Mouse (Mus musculus) myocyte (in vitro differentiated cells): ENCODE measurements around the gene Adipor1.

Experiments used
- CEBPB ChIP-seq: IDR thresholded peaks from 2 replicates; pipeline ENCODE4 v1.6.1; 2011; ENCODE audit warnings: mild to moderate bottlenecking, moderate library complexity; ENCODE audit not compliant: poor library complexity, insufficient read depth, severe bottlenecking
- E2F4 ChIP-seq: IDR thresholded peaks from one replicate; pipeline ENCODE4 v1.6.1; 2011; ENCODE audit warnings: mild to moderate bottlenecking, control low read depth, moderate library complexity; ENCODE audit not compliant: insufficient read depth
- MAX ChIP-seq: IDR thresholded peaks from one replicate; pipeline ENCODE4 v1.6.1; 2011; ENCODE audit warnings: low read depth, mild to moderate bottlenecking, control low read depth
- MYOD1 ChIP-seq, 3 experiments: IDR thresholded peaks; one replicate each; pipeline ENCODE4 v1.6.1; 2011; ENCODE audit warnings: control low read depth in 2 of 3, low read depth in 2 of 3, mild to moderate bottlenecking in 2 of 3, moderate library complexity in 1 of 3; ENCODE audit not compliant: insufficient read length in 2 of 3, control insufficient read depth in 1 of 3
- MYOG ChIP-seq, 3 experiments: IDR thresholded peaks; one replicate each; pipeline ENCODE4 v1.6.1; 2011; ENCODE audit warnings: control low read depth in 2 of 3, low read depth in 2 of 3, mild to moderate bottlenecking in 2 of 3; ENCODE audit not compliant: insufficient read length in 2 of 3, control insufficient read depth in 1 of 3, insufficient read depth in 1 of 3
- POLR2A ChIP-seq: IDR thresholded peaks from one replicate; pipeline ENCODE4 v1.6.1; 2011; ENCODE audit warnings: low read depth, mild to moderate bottlenecking, control low read depth, moderate library complexity; ENCODE audit not compliant: insufficient read length
- POLR2AphosphoS2 ChIP-seq: IDR thresholded peaks from one replicate; pipeline ENCODE4 v1.6.1; 2011; ENCODE audit warnings: low read depth, control low read depth; ENCODE audit not compliant: insufficient read length
- TCF12 ChIP-seq: IDR thresholded peaks from one replicate; pipeline ENCODE4 v1.6.1; 2011; ENCODE audit warnings: mild to moderate bottlenecking, control low read depth; ENCODE audit not compliant: poor library complexity, insufficient read depth, severe bottlenecking
- TCF3 ChIP-seq: IDR thresholded peaks from one replicate; pipeline ENCODE4 v1.6.1; 2011; ENCODE audit warnings: low read depth, control low read depth; ENCODE audit not compliant: insufficient read length
- USF1 ChIP-seq: IDR thresholded peaks from one replicate; pipeline ENCODE4 v1.6.1; 2011; ENCODE audit warnings: low read depth, mild to moderate bottlenecking, control low read depth, moderate library complexity

- TF ChIP-seq MYOG (IDR thresholded peaks at IDR 0.05; ENCODE audit: control insufficient read depth in 1 of 3, insufficient read depth in 1 of 3, insufficient read length in 2 of 3, low read depth in 2 of 3) (no peak), POLR2A (no peak), MAX (no peak), TCF12 (no peak), E2F4 (no peak), POLR2AphosphoS2 (no peak), USF1 (no peak), TCF3 (no peak), CEBPB (no peak), MYOD1 (IDR thresholded peaks at IDR 0.05; ENCODE audit: control insufficient read depth in 1 of 3, insufficient read length in 2 of 3, low read depth in 2 of 3) (no peak)
Observed at GRCm38 (mm10) chr1:134450986-134451385, 35.8 kb downstream of the Adipor1 start.
